In genomic region chr13:47650093-47650492, GRCm38 (mm10) we compare ENCODE assay signal across 10 mouse cellular contexts.
DNase-seq lines count a peak whose midpoint lies in the region; ATAC-seq and TF ChIP-seq lines count a peak whose summit lies in the region.
"Had no signal": no experiment of that assay in that cellular context is flagged by ENCODE, and none has a peak within 500 bp of the region (broad histone marks: within the 10 kb centered on the region; RNA-seq: fewer than 3 reads in every experiment).

No protein-coding gene starts in this region.

- peaks cover 4% of the 10 kb centered on the region for H3K4me1 ChIP-seq in testis, adult 2 months (ENCODE audit: control insufficient read depth, insufficient read depth, low read length)
- H3K4me1 ChIP-seq in limb, embryonic 12.5 days (replicated peaks): no peaks in the 10 kb centered on the region
- H3K4me1 ChIP-seq in forebrain, embryonic 15.5 days: peaks cover 10% of the 10 kb centered on the region

- ATAC-seq in limb, embryonic 12.5 days (ENCODE audit: insufficient number of reproducible peaks, insufficient read depth, low FRiP score, low TSS enrichment, low read depth): no peak
- no peak for ATAC-seq in forebrain, embryonic 15.5 days (replicated peaks)

- peak overlapping the region; percentile 53 for H3K4me3 ChIP-seq in gastrocnemius, adult 2 months
- H3K4me3 ChIP-seq in testis, adult 2 months (ENCODE audit: control insufficient read depth, low read depth, low read length): peak overlapping the region; percentile 56
- peak overlapping the region; percentile 15; the same call in 1 of the 2 replicates for H3K4me3 ChIP-seq in limb, embryonic 12.5 days (replicated peaks)
- no peak overlapping the region for H3K4me3 ChIP-seq in forebrain, embryonic 15.5 days

- H3K36me3 ChIP-seq in testis, adult 2 months (ENCODE audit: control insufficient read depth, insufficient read depth, low read length): no peaks in the 10 kb centered on the region
- H3K36me3 ChIP-seq in limb, embryonic 12.5 days: no peaks in the 10 kb centered on the region
- H3K36me3 ChIP-seq in forebrain, embryonic 15.5 days: no peaks in the 10 kb centered on the region

- no peaks in the 10 kb centered on the region for H3K9me3 ChIP-seq in limb, embryonic 12.5 days
- no peaks in the 10 kb centered on the region for H3K9me3 ChIP-seq in forebrain, embryonic 15.5 days

- intact Hi-C loops in gastrocnemius, adult 2 months (cut with DNase I): no loop called here

- H3K4me2 ChIP-seq in limb, embryonic 12.5 days: peak overlapping the region; percentile 39
- no peak overlapping the region for H3K4me2 ChIP-seq in forebrain, embryonic 15.5 days (replicated peaks)

- WGBS in limb, embryonic 12.5 days: 55% methylated on average over 13 of the region's 13 CpGs
- 92% methylated on average over 13 of the region's 13 CpGs for WGBS in forebrain, embryonic 15.5 days

- no peak overlapping the region; the same call in 1 of the 2 replicates for H3K27ac ChIP-seq in gastrocnemius, adult 2 months
- no peak overlapping the region for H3K27ac ChIP-seq in testis, adult 2 months (ENCODE audit: control insufficient read depth, insufficient read depth, low read depth, low read length)
- no peak overlapping the region for H3K27ac ChIP-seq in limb, embryonic 12.5 days
- H3K27ac ChIP-seq in forebrain, embryonic 15.5 days (replicated peaks): no peak overlapping the region

- no peak for TF ChIP-seq CTCF in gastrocnemius, adult 2 months (IDR thresholded peaks at IDR 0.05)
- no peak for TF ChIP-seq CTCF in testis, adult 2 months (IDR thresholded peaks at IDR 0.05; ENCODE audit: control insufficient read depth, insufficient read depth, insufficient replicate concordance, low read depth, low read length)

- no peak for DNase-seq in gastrocnemius, adult 2 months
- no peak for DNase-seq in gastrocnemius, postnatal 10 days
- no peak for DNase-seq in testis, postnatal 10 days (ENCODE audit: low spot score)
- DNase-seq in adrenal gland, adult 18-20 months (ENCODE audit: low spot score in 2 of 2): no peak
- DNase-seq in urinary bladder, postnatal 25 days (ENCODE audit: low spot score): no peak
- DNase-seq: kidney, adult 9 months; right cerebral cortex, postnatal 14 days had no signal

- no peaks in the 10 kb centered on the region for H3K27me3 ChIP-seq in testis, adult 2 months (ENCODE audit: control insufficient read depth, insufficient read depth, low read length)
- peaks cover 4% of the 10 kb centered on the region for H3K27me3 ChIP-seq in limb, embryonic 12.5 days
- no peaks in the 10 kb centered on the region for H3K27me3 ChIP-seq in forebrain, embryonic 15.5 days

- no peak overlapping the region for H3K9ac ChIP-seq in limb, embryonic 12.5 days (replicated peaks)
- H3K9ac ChIP-seq in forebrain, embryonic 15.5 days (replicated peaks): no peak overlapping the region

- TF ChIP-seq POLR2A in testis, adult 2 months (IDR thresholded peaks at IDR 0.05; ENCODE audit: control insufficient read depth, low read depth, low read length): no peak
